Mouse (Mus musculus): ENCODE measurements around the gene Fastkd1.

DNA sequence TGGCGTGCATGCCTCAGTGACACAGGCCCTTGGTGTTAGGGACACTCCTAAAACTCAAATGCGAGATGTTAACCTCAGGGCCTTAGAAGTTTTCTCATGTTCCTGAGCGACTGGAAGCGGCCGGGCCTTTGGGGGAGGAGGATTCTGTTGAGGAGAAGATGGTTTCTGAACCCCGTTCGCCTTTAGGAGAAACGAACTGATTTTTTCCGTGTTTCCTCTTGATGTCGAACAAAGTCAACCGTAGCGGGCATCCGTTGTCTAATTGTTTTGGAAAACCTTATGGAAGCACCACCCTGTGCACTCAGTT is 10.2 kb upstream of the Fastkd1 start:
- TF ChIP-seq EP300 (optimal IDR thresholded peaks at IDR 0.05) (no peak), CTCF (IDR thresholded peaks at IDR 0.05; ENCODE audit: low read depth) (no peak)
